Mouse (Mus musculus) cerebellum, postnatal 10 days (tissue): ENCODE data around the gene Arhgef28.
A peak's percentile ranks its signal among the peaks of the same experiment; 100 is the strongest.

Experiments
- DNase-seq, 2 experiments: peaks; one replicate each; pipeline ENCODE4 v3.0.0; 2021; ENCODE audit warnings: mixed read lengths in 2 of 2

Arhgef28 gene

DNA sequence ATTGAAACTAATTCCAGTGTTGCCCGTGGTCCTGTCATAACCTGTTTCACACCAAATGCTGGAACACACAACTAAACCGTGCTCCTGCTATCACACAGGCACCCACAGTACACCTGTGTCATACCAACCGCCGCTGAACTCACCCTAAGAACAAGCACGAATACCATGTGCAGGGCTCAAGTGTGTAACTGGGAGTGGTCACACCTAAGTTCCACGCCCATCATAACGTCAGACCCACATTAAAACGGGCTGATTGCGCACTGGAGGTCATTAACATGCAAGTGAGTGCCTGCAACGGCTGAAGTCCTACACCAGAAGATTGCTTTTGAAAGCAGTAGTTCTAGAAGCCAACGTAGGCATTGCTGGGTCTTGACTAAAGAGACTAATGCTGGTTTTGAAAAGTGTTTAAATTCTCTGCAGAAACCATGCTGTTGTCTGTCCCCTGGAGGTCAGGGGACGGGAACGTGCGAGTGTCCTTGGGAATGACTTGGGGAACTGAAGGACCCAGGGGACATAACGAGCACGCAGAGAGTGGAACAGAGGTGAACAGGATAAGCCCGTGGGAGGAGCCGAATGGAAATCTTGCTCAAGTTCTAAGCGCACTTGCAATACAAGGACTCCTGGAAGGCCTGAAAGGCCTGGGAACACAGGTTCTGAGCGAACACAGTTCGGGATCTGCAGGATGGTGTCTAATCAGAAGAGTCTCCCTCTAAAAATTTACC, 22.9 kb downstream of the Arhgef28 start:
- no peak for DNase-seq

DNA sequence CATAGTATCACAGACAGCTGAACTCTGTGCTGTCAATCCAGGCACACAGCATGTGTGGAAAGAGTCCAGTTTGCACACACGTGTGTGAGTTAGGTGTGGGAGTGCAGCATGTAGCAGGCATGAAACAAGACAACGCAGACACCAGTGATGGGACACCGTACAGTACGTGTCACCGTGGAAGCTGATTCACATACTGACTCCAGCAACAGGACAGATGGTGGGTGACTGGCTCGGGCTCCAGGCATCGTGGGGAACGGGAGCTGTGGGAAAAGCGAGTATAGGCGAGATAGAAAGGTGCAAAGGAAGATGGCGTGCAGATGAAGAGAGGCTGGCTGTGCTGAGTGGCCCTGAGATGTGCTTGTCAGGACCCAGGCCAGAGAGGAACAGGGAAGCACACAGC, 23.9 kb downstream of the Arhgef28 start:
- DNase-seq: no peak

DNA sequence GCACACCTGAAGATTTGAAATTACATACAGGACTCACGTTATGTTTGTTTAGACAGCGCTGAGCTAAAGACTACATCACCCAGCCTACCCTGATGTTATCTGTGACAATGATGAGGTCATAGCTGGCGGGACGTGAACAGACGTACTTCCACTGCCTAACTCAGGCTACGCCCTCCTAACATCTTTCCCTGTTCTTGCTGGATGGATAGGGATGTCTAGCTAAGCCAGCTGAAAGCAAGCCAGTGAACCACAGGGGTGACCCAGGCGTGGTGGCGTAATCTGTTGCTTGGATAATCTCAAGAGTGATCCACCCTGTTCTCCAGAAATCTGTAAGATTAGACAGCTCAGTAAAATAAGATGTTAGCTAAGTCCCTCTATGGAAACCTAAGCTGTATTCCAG, 25.6 kb downstream of the Arhgef28 start:
- DNase-seq: no peak

DNA sequence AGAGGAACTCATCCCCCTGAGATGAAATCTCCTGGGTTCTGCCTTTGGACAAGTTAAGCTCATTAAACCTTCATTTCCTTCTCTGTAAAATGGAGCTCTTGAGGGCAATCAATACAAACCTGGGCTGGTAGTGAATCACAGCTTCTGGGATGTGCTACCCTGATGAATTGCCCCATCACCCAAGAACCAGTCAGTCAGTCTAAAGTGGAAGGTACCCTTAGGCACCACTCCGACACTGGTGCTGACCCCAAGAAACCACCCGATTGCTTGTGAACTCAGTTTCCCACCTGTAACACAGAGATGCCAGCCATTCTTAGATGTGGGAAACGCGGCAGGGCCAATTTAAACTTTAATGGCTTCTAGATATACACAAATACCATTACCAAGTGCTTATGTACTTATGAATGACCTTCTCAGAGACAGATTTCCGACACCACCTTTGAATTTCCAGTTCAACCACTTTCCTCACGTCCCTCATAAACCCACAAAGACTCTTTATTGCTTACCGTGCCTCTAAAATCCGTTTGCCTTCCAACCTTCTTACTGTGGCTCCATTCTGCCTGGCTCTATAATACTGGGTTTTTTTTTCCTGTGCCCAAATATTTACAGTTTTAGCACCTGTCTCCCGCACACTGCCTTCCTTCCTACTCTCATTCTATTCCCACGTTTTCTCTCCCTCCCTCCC, 30.8 kb downstream of the Arhgef28 start:
- no peak for DNase-seq

DNA sequence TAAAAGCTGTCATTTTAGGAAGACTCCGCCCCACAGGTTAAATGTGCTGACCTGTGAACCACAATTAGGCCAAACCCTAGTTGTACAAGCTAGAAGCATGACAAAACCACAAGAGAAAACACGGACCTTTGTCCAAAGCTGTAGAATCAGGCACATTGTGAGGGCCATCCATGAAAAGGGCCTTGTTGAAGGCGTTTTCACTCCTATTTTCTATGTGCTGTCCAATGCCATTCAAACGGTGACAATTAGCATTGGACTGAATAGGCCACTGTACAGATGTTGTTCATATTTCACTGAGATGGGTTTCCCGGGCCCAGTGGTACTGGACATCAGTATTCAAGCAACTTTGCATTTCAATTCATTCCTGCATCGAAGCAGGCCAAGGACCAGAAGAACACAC, 33.2 kb downstream of the Arhgef28 start:
- no peak for DNase-seq

DNA sequence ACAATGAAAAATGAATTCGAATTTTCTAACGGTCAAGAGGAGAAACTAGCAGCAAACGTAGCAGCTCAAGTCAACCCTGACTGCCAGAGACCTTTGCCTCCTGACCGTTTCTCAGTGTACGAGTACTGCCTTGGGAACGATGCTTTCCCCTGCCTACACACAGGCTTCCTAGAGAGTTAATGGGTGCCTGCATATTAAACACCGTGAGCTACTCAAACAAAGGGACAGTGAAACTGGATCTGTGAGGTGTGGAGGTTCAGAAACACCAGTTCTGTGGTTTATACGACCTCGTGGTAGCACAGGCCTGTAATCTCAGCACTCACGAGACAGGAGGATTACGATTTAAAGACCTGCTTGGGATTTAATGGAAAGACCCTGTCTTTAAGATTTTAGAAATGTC, 33.9 kb downstream of the Arhgef28 start:
- DNase-seq: no peak

DNA sequence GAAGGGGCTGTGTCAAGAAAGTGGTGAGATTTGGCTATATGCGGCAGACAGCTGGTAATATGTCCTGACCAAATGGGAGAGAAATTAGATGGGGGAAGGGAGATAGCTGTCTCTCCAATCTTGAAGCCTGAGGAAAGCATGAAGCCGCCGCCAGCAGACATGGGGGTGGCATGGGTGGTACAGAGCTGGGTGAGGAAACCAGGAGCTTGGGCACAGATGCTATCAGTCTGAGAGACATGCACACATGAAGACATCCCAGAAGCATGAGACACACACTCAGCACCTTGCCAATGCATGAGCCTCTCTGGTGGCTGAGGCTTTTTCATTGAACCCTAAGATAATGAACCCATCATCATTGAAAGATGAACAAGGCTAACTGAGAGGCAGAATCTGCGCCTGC, 34.5 kb downstream of the Arhgef28 start:
- no peak for DNase-seq

DNA sequence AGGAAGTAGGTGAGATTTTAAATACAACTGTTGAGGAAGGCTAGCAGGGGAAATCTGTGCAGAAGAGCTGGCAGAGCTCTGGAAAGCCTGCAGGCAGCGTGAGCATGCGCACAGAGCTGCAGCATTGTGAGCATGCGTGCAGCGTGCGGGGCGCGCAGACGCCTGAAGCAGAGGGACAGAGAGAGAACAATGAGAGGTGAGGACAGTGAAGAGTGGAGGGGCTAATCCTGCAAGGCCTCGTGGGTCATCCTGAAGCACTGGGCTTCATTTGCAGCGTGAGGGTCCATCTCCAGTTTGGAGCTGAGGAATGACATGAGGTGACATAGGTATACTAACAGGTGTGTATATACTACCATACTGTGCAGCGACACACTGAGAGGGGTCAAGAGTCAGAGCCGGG, 35.0 kb downstream of the Arhgef28 start:
- peak in 1 of 2 experiments; percentile 14 for DNase-seq

DNA sequence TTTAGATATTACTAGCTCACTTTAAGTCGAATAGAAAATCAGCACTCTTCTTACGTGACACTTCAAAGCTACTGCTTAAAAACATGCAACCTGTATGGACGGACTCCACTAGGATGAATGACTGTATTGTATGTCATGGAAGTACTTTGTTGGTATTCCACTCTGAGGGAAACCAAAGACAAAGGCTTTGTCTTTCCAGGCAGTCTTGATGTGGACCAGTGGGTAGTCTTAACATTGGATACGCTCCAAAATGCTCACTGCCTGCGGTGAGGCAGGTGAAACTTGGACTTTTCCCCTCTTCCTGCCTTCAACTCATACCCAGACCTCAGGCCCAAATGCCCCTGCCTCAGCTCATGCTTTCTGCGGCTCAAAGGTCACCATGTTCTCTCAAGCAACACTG, 41.4 kb downstream of the Arhgef28 start:
- DNase-seq: no peak

DNA sequence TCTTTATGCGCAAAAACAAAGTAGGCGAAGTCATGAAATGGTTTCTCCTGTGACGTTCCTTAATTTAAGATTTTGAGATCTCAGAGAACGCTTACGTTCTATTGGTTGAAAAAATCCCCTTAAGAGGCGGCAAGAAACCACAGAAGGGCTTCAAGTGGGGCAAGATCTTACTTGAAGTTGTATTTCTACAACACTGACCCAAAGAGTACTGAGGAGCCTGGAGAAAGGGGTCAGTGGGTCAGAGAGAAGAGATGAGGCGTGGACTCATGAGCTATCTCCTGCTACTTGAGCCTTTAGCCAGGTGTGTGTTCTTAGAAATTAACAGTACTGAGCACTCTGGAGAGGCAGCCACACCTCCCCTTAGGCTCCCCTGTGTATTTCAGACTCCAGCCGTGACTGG, 44.7 kb downstream of the Arhgef28 start:
- DNase-seq: no peak

DNA sequence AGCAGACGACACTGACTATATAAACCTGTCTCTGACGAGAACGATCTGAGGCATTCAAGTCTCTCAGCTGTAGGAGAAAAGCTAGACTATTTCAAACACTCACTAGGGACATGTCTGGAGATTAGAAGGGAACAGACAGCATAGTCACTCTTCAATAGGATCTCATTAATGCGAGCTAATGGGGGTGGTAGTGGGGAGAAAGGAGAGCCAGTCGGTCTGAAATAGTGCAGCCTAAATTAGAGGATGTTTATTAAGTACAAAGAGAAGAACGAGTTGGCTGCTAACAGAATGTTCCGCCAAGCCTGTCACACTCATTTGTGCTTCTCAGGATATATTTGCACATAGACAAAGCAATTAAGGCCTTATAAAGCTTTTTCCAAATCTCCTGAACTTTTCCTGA, 49.6 kb downstream of the Arhgef28 start:
- no peak for DNase-seq

DNA sequence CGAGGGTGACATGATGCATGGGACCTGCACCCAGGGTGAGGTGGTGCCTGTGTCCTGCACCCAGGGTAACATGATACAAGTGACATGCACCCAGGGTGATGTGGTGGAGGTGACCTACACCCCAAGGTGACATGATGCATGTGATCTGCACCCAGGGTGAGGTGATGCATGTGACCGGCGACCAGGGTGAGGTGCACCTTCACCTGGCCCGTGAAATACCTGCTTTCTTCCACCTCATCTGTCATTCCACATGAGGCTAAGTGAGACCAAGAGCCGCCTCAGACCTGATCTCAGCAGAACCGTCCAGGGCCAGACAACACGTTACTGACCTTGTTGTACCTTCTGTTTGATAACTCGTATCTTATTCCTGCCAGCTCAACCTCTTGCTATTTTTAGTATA, 53.5 kb downstream of the Arhgef28 start:
- DNase-seq: no peak

DNA sequence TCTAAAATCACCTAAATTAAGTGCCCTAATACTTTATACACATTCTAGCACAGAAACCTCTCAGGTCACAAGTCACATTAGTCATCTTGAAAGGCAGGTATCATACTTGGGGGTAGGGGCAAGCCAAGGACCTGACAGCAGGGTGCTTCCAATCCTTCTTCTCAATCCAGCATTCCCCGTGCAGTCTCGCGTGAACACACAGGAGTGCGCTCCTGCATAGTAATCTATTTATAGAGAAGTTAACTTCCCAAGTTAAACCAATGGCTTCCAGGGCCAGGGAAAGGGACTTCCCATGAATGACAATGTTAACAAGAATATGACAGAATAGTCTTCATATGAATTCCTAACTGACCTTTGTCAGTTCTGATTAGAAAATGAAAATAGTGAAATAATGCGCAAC, 58.7 kb downstream of the Arhgef28 start:
- no peak for DNase-seq

DNA sequence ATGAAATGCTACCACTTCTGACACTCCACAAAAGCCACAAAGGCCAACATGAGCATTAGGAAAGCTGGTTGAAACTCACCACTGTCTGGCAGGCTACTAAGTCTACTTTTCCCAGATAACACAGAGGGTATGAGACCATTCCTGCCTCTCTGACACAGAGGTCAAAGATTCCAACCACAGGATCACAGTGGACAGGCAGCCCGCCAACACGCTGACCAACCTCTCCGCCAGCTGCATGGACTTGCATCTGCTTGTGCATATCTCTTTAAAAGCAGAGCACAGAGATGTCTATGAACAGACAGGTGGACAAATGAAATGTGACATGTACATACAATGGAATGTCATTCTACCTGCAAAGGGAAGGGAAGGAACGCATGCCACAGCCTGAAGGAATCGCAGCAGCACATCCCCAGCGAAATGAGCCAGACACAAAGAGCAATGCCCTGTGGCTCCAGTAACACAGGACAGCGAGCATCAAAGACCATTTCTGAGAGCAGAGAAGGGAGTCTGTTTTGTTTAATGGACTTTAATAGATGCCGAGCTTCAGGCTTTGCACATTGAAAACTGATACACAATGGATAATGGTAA, 59.6 kb downstream of the Arhgef28 start:
- DNase-seq: no peak

DNA sequence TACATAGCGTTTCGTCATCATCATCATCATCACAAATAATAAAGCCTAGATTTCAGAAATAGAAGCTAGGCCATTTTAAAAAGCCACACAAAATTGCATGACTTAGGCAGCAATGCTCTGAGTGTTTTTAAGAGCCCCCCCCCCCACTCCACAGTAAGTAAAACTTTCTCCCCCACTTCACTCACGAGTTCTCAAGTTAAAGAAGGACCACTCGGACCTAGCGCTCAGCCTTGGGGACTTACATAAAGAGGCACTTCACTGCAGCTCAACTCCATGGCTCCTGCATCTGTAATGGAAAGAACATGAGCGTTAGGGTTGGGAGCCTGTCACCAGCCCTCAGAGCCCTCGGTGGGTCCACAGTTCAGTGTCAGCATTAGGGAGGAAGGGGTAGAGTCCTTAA, 60.9 kb downstream of the Arhgef28 start:
- DNase-seq: no peak

DNA sequence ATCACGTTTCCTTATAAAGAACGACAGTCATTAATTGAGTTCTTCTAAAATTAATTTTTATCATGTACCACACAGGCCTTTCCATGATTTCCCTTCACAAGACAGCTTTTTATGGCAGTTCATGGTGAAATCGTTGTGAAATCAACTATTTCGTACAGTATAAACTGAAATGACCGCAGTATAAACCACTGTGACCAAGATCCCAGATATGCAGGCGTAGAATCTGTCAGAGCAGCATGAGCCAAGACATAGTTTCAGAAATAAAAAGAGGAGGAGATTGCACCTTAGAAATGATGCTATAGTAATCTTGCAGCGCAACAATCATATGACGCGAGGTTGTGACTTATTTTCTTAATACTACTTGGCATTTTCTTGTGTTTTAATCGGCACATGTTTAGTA, 63.2 kb downstream of the Arhgef28 start:
- DNase-seq: no peak

DNA sequence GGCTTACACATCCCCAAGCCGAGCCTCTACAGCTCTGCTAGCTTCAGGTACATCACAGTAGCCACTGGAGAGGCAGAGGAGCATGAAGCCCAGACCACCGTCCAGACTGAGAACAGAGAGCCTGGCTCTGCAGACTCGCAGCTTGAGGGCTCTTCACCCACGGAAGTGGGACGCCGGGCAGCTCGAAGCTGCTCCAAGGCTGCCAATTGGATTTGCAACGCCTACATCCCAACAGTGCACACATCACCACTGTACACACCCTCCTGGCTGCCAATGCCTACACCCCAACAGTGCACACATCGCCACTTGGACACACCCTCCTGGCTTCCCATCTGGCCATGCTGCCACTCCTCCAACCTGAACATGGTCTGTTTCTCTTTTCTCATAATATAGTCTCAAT, 65.6 kb downstream of the Arhgef28 start:
- DNase-seq: no peak

DNA sequence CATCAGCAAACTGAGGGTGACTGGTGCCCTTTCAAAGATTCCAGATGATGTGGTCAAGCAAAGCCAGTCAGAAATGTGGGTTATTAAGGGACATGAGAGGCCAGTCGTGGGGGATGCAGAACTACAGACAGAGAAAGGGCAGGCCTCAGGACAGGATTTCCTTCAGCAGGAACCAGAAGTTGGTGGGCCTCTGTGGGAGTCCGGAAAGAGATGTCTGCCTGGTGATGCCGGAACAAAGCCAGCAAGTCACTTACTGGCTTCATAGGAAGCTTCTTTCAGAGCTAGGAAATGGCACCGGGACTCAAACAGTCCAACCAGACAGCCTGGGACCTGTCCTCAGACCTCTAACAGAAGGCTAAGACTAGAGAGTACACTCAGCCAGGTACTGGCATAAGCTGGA, 67.5 kb downstream of the Arhgef28 start:
- DNase-seq: no peak

DNA sequence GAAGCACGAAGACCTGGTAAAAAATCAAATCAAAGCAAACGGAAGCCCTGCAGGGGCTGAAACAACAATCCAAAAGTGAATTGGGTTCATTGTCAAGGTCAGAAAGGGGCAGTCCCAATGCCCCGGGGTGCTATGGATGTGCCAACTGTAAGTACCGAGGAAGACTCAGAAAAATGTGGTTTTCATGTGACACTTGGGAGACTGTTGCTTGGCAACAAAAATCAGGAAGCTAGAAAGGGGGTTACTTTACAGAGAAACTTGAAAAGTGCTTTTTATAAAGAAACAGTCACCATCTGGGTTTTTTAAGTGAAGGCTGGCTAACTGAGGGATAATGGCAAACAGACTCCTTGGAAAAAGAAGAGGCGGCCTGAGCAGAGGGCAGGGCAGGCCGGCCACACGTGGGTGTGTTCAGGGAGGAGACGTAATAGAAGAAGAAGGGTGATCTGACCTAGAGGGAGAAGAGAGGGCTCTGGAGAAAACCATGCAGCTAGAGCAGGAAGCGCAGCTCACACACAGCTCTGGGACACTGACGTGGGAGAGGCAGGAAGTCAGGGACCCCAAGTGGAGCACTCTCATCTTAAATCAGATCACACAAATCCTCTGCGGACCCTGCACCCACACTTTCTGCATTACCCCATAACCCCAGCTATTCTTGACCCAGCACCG, 70.2 kb downstream of the Arhgef28 start:
- DNase-seq: no peak

DNA sequence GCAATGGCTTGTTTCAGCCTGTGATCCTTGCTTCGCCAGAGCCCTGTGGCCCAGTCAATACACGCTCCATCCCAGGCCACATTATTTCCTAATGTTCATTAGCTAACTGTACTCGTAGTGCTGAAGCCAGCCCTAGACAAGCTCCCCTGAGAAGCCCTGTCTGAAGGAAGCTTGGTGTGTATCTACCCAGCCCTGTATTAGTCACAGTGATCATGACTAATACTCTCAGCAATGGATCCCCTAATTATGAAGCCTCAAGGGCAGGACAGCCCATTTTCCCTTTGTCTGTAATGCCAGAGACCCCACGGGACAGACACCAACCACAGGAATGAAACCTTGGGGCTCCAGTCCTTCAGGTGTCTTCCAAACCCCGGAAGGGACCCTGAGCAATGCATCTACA, 73.3 kb downstream of the Arhgef28 start:
- no peak for DNase-seq

DNA sequence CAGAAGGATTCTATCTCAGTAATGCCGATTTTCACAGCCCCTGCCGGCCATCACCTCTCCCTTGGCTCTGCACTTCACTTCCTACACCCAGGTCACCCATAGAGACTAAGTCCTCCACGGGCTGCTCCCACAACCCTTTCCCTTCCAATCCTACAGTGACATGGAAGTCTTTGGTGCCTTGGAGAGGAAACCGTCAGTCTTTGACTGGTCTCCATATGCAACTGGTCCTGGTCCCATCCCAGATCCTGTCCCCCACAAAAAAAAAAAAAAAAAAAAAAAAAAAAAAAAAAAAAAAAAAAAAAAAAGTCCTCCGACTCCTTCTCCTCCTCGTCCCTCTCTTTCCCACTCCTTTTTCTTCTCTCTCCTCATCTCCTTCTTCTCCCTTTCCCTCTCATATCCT, 74.0 kb downstream of the Arhgef28 start:
- no peak for DNase-seq

DNA sequence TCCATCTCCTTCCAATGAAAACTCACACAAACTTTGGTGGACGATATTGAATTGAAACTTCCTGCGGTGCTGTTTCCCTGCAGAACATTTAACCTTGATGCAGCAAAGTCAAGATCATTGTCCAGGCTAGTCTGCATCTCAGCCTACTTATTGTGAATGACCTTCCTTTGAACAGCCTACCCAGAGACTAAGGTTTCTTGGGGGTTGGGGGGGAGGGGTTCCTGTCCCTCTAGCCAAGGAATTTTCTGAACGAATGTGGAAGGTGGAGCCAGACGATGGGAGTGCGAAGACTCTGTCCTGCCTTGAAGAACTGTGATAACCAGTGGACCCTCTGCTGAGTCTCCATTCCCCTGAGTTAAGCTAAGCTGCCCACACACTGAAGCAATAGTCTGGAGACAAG, 80.6 kb downstream of the Arhgef28 start:
- DNase-seq: no peak

DNA sequence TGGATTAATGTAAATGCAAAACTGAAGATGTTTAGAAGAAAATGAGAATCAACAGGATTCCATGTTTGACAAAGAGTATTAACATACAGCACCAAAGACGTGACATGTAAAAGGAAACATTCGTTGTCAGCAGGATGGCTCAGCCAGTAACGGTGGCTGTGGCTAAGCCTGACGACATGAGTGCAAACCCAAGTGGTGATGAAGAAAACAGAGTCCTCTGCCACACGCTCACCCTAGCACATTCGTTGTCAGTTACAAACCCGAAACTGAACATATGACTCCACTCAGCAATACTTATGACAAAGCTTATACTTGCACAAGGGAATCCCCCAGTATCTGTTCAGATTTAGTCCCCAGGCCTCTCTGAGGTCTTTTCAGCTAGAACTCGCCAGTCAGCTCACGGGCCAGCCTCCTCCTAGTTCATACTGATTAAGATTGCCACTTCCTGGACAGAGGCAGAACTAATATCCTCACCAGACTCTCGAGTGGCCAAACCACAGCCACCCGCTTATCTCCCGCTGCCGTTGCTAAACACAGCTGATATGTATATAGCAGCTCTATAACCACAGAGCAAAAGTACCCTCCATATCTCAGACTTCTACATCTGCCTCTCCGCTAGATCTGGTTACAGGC, 82.0 kb downstream of the Arhgef28 start:
- DNase-seq: no peak
